ENCODE assay signal across 8 mouse cellular contexts in the genomic region with DNA sequence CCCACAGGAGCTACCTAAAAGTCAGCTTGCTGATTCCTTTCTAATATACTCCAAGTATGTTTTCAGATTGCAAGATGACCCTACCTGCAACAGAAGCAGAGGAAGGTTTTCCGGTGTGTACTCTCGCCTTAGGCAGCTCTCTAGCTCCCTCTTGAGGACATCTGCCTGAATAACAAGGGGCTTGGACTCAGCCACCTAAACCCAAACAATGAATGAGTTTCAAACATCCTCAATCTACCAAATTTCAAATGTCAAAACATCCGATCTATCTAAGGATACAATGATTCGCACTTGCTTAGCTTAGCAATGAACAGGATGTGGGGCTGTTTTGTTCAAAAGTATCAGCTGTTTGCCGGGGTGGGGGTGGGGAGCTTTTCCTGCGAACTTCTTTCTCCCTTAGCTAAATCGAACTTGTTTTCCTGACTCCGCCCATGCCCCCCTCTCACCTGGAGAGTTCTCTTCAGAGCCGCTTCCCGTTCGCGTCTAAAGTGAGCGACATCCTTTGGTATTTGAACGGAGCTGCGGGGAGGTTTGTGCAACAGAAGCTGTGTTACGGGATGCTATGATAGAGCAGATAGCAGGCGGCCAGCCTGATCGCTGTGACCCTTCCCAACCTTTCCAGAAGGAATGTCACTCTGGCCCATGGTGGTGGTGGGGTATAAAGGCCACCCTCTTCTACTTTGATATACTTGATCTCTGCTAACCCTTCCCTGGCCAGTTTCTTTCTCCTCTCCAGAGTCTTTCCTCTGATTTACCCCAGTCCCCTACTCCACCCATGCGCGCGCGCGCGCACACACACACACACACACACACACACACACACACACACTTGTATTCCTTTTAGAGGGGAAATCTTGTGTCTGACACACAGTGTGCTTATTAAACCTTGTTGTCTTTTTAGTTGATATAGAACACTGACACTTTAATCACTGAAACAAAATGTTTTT. TPM values are rescaled to one million over a fixed set of nuclear protein-coding genes. Genes with fewer than 3 reads are reported as not detected.
A peak's percentile ranks its signal among the peaks of the same experiment; 100 is the strongest.
DNase-seq lines count a peak whose midpoint lies in the region; ATAC-seq and TF ChIP-seq lines count a peak whose summit lies in the region.

No protein-coding gene starts in this region.

- peak; percentile 78; the same call in 1 of the 2 replicates for TF ChIP-seq CTCF in spleen, adult 2 months (IDR thresholded peaks at IDR 0.05; ENCODE audit: extremely low read depth, insufficient read depth, insufficient read length, insufficient replicate concordance)

- peak; percentile 58; the same call in 1 of the 2 replicates for ATAC-seq in intestine, embryonic 15.5 days
- ATAC-seq in limb, embryonic 12.5 days (ENCODE audit: insufficient number of reproducible peaks, insufficient read depth, low FRiP score, low TSS enrichment, low read depth) = peak; percentile 42
- peak; percentile 34; the same call in 1 of the 2 replicates for ATAC-seq in midbrain, embryonic 13.5 days

- H3K9ac ChIP-seq in intestine, embryonic 15.5 days = peak overlapping the region; percentile 24; the same call in 1 of the 2 replicates
- peak overlapping the region; percentile 57 for H3K9ac ChIP-seq in limb, embryonic 12.5 days (replicated peaks)
- H3K9ac ChIP-seq in midbrain, embryonic 13.5 days (replicated peaks) = peak overlapping the region; percentile 55

- no peak overlapping the region for H3K27ac ChIP-seq in intestine, embryonic 15.5 days
- H3K27ac ChIP-seq in limb, embryonic 12.5 days = no peak overlapping the region
- H3K27ac ChIP-seq in midbrain, embryonic 13.5 days = no peak overlapping the region
- no peak overlapping the region for H3K27ac ChIP-seq in spleen, adult 2 months (ENCODE audit: insufficient read depth, low read length)

- 0 out of 2 replicates have a peak, but pooled peaks cover 2% of the 10 kb centered on the region for H3K4me1 ChIP-seq in intestine, embryonic 15.5 days (replicated peaks)
- H3K4me1 ChIP-seq in limb, embryonic 12.5 days (replicated peaks) = no peaks in the 10 kb centered on the region
- 0 out of 2 replicates have a peak, but pooled peaks cover 4% of the 10 kb centered on the region for H3K4me1 ChIP-seq in midbrain, embryonic 13.5 days (replicated peaks)
- peaks cover 3% of the 10 kb centered on the region; the same call in 1 of the 2 replicates for H3K4me1 ChIP-seq in spleen, adult 2 months (ENCODE audit: control insufficient read depth, insufficient read depth, insufficient read length)

- H3K4me2 ChIP-seq in intestine, embryonic 15.5 days (replicated peaks) = peak overlapping the region; percentile 83
- peak overlapping the region; percentile 65 for H3K4me2 ChIP-seq in limb, embryonic 12.5 days
- H3K4me2 ChIP-seq in midbrain, embryonic 13.5 days (replicated peaks) = peak overlapping the region; percentile 73

- peak; percentile 50 to 88 for DNase-seq in adrenal gland, adult (ENCODE audit: inconsistent age in 2 of 2, low spot score in 1 of 2)
- DNase-seq in adrenal gland, postnatal 4 days (ENCODE audit: low spot score in 2 of 2) = no peak
- peak; percentile 85 to 91 for DNase-seq in cerebellum, postnatal 10 days
- peak; percentile 59 for DNase-seq in gastrocnemius, postnatal 10 days
- DNase-seq in spleen, adult 2 months (ENCODE audit: low read depth in 1 of 2, low spot score in 2 of 2) = peak; percentile 52 to 70

- peak overlapping the region; percentile 36 for H3K4me3 ChIP-seq in intestine, embryonic 15.5 days (replicated peaks)
- peak overlapping the region; percentile 46 for H3K4me3 ChIP-seq in limb, embryonic 12.5 days (replicated peaks)
- H3K4me3 ChIP-seq in midbrain, embryonic 13.5 days (replicated peaks) = peak overlapping the region; percentile 46
- 0 out of 2 replicates have a peak overlapping the region, but pooled peaks have one; percentile 21 for H3K4me3 ChIP-seq in spleen, adult 2 months (ENCODE audit: extremely low read depth, insufficient read depth, insufficient read length)

- WGBS in intestine, embryonic 15.5 days = 22% methylated on average over 24 of the region's 24 CpGs
- 21% methylated on average over 24 of the region's 24 CpGs for WGBS in limb, embryonic 12.5 days
- 23% methylated on average over 24 of the region's 24 CpGs for WGBS in midbrain, embryonic 13.5 days
- 21% methylated on average over 24 of the region's 24 CpGs for WGBS in spleen, adult 2 months

- no peak for TF ChIP-seq POLR2A in spleen, adult 2 months (IDR thresholded peaks at IDR 0.05; ENCODE audit: low read depth, low read length)

- no peaks in the 10 kb centered on the region for H3K27me3 ChIP-seq in intestine, embryonic 15.5 days (replicated peaks)
- no peaks in the 10 kb centered on the region for H3K27me3 ChIP-seq in limb, embryonic 12.5 days
- peaks cover 14% of the 10 kb centered on the region; the same call in 1 of the 2 replicates for H3K27me3 ChIP-seq in midbrain, embryonic 13.5 days
- H3K27me3 ChIP-seq in spleen, adult 2 months (ENCODE audit: control insufficient read depth, insufficient read depth, low read length) = no peaks in the 10 kb centered on the region

- H3K36me3 ChIP-seq in intestine, embryonic 15.5 days = no peaks in the 10 kb centered on the region
- H3K36me3 ChIP-seq in limb, embryonic 12.5 days = no peaks in the 10 kb centered on the region
- H3K36me3 ChIP-seq in midbrain, embryonic 13.5 days = no peaks in the 10 kb centered on the region
- H3K36me3 ChIP-seq in spleen, adult 2 months (ENCODE audit: control insufficient read depth, insufficient read depth, low read length) = no peaks in the 10 kb centered on the region

- no peaks in the 10 kb centered on the region for H3K9me3 ChIP-seq in intestine, embryonic 15.5 days
- peaks cover 7% of the 10 kb centered on the region; the same call in 1 of the 2 replicates for H3K9me3 ChIP-seq in limb, embryonic 12.5 days
- peaks cover 5% of the 10 kb centered on the region; the same call in 1 of the 2 replicates for H3K9me3 ChIP-seq in midbrain, embryonic 13.5 days

RNA-seq across cellular contexts. Expression of a gene that starts 26.2 kb away (rescaled TPM):
- under 1 TPM; 0.31 to 0.76 TPM for total RNA-seq in adrenal gland, postnatal 4 days (2021)
- total RNA-seq in gastrocnemius, postnatal 10 days (2021) = 1 to 10 TPM; 1.3 TPM
- 0.93 and 0.95 TPM in 2 replicates for polyA plus RNA-seq in intestine, embryonic 15.5 days (2015; fragmentation: Nextera tagmentation; extraction: Ambion mirVana)
- 0.71 and 1.1 TPM in 2 replicates for polyA plus RNA-seq in limb, embryonic 12.5 days (2016; fragmentation: Nextera tagmentation; extraction: Ambion mirVana)
- polyA plus RNA-seq in midbrain, embryonic 13.5 days (2015; fragmentation: Nextera tagmentation; extraction: Ambion mirVana) = 0.35 and 0.70 TPM in 2 replicates
- 0.41 and 0.60 TPM in 2 replicates for polyA plus RNA-seq in spleen, adult 2 months (2012; rRNA removed)

Comparison
In these comparisons a context has a peak if more than half of its experiments do, and no peak if none do; other contexts are left out.
1. DNase-seq: peak in adrenal gland, adult (2 of 2), cerebellum, postnatal 10 days (2 of 2), gastrocnemius, postnatal 10 days (single experiment) and spleen, adult 2 months (2 of 2); none in adrenal gland, postnatal 4 days (0 of 2).
2. Peak in every context shown above with its lines, with median percentiles within 50 percentile points of each other: ATAC-seq, H3K4me2 ChIP-seq, H3K4me3 ChIP-seq and H3K9ac ChIP-seq.